Mouse (Mus musculus): ENCODE measurements around the gene Heg1. TPM values are rescaled to one million over a fixed set of nuclear protein-coding genes. Genes with fewer than 3 reads are reported as not detected.

Heg1 gene
- polyA plus RNA-seq, 1 experiment from 2014 or later = 13.3 TPM

DNA sequence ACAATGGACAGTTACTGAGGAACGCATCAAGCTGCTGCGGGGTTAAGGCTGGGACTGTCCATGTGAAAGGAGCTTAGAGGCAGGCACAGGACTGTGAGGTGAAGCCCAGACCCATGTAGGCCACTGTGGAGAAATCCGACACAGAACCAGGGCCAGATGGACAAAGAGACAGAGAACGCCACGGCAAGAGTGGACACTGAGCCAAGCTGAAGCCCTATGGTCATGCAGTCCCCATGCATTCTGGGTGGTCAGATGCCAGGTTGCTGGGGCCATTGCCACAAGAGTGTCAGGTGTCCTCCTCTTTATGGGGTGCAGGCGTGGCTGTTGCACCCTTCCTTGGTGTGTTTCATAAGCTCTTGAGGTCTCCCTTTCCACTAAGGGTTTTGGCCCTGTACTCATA is 49.7 kb downstream of the Heg1 start:
- Histone ChIP-seq H3K27ac (no peak overlapping the region), H3K4me1 (replicated peaks) (peaks cover 28% of the 10 kb centered on the region), H3K27me3 (no peaks in the 10 kb centered on the region), H3K4me3 (replicated peaks) (no peak overlapping the region), H3K36me3 (peaks cover 18% of the 10 kb centered on the region; the same call in 1 of the 2 replicates), H3K4me2 (no peak overlapping the region), H3K9me3 (no peaks in the 10 kb centered on the region), H3K9ac (replicated peaks) (no peak overlapping the region)
- 84% methylated on average over 6 of the region's 6 CpGs for WGBS
- ATAC-seq (ENCODE audit: insufficient number of reproducible peaks, insufficient read depth, low FRiP score, low TSS enrichment, low read depth) = no peak

- Histone ChIP-seq H3K9me3 (no peaks in the 10 kb centered on the region), H3K9ac (replicated peaks) (no peak overlapping the region), H3K27ac (peak overlapping the region; percentile 60; the same call in 1 of the 2 replicates), H3K36me3 (peaks cover 14% of the 10 kb centered on the region; the same call in 1 of the 2 replicates), H3K27me3 (no peaks in the 10 kb centered on the region), H3K4me1 (replicated peaks) (peaks cover 35% of the 10 kb centered on the region), H3K4me3 (replicated peaks) (no peak overlapping the region), H3K4me2 (no peak overlapping the region)
- no peak for ATAC-seq (ENCODE audit: insufficient number of reproducible peaks, insufficient read depth, low FRiP score, low TSS enrichment, low read depth)
- WGBS = 42% methylated on average over 10 of the region's 10 CpGs
Observed at GRCm38 (mm10) chr16:33734545-33734944, 50.4 kb downstream of the Heg1 start.

GRCm38 (mm10) chr16:33735238-33735637 is 51.1 kb downstream of the Heg1 start:
- no peak for ATAC-seq (ENCODE audit: insufficient number of reproducible peaks, insufficient read depth, low FRiP score, low TSS enrichment, low read depth)
- no peaks in the 10 kb centered on the region for H3K9me3 ChIP-seq
- H3K4me2 ChIP-seq = no peak overlapping the region
- H3K27me3 ChIP-seq = no peaks in the 10 kb centered on the region
- 63% methylated on average over 5 of the region's 5 CpGs for WGBS
- no peak overlapping the region for H3K4me3 ChIP-seq (replicated peaks)
- peaks cover 9% of the 10 kb centered on the region; the same call in 1 of the 2 replicates for H3K36me3 ChIP-seq
- H3K27ac ChIP-seq = no peak overlapping the region
- H3K9ac ChIP-seq (replicated peaks) = no peak overlapping the region
- H3K4me1 ChIP-seq (replicated peaks) = peaks cover 42% of the 10 kb centered on the region

GRCm38 (mm10) chr16:33735791-33736190 is 51.6 kb downstream of the Heg1 start:
- peaks cover 47% of the 10 kb centered on the region for H3K4me1 ChIP-seq (replicated peaks)

DNA sequence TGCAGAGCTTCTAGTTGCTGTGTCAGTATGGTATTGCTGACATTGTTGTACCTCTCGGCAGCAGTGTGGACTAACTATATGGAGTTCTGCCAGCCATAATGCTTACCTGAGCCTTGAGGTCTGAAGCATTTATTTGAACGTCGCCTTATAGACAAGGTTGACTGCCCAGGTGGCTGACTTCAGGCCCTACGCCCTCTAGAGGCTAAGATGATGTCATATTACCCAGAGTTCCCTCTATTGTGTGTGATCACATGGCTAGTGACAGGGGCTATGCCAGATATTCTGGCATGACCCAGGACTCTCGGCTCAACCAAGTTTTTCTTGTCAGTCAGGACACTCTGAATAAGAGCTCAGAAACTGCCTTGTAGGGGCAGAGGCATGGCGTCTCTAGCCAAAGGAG is 52.6 kb downstream of the Heg1 start:
- ATAC-seq (ENCODE audit: insufficient number of reproducible peaks, insufficient read depth, low FRiP score, low TSS enrichment, low read depth) = no peak
- Histone ChIP-seq H3K36me3 (no peaks in the 10 kb centered on the region; the same call in 1 of the 2 replicates), H3K27ac (no peak overlapping the region), H3K9me3 (no peaks in the 10 kb centered on the region), H3K4me1 (replicated peaks) (peaks cover 57% of the 10 kb centered on the region), H3K27me3 (no peaks in the 10 kb centered on the region), H3K9ac (replicated peaks) (no peak overlapping the region), H3K4me2 (no peak overlapping the region), H3K4me3 (replicated peaks) (no peak overlapping the region)
- 88% methylated on average over 6 of the region's 6 CpGs for WGBS

More at GRCm38 (mm10) chr16:33735791-33736190, 51.6 kb downstream of the Heg1 start:
- ATAC-seq (ENCODE audit: insufficient number of reproducible peaks, insufficient read depth, low FRiP score, low TSS enrichment, low read depth) = no peak
- Histone ChIP-seq H3K36me3 (peaks cover 4% of the 10 kb centered on the region; the same call in 1 of the 2 replicates), H3K9ac (replicated peaks) (no peak overlapping the region), H3K9me3 (no peaks in the 10 kb centered on the region), H3K4me2 (no peak overlapping the region), H3K27me3 (no peaks in the 10 kb centered on the region), H3K27ac (no peak overlapping the region), H3K4me3 (replicated peaks) (no peak overlapping the region)
- 69% methylated on average over 5 of the region's 5 CpGs for WGBS

GRCm38 (mm10) chr16:33738949-33739719 is 55.0 kb downstream of the Heg1 start:
- Histone ChIP-seq H3K9me3 (no peaks in the 10 kb centered on the region), H3K4me1 (replicated peaks) (peaks cover 59% of the 10 kb centered on the region), H3K36me3 (peaks cover 6% of the 10 kb centered on the region; the same call in 1 of the 2 replicates), H3K4me3 (replicated peaks) (no peak overlapping the region), H3K4me2 (no peak overlapping the region), H3K9ac (replicated peaks) (no peak overlapping the region), H3K27ac (peak overlapping the region; percentile 83), H3K27me3 (no peaks in the 10 kb centered on the region)
- ATAC-seq (ENCODE audit: insufficient number of reproducible peaks, insufficient read depth, low FRiP score, low TSS enrichment, low read depth) = peak; percentile 90
- WGBS = 29% methylated on average over 7 of the region's 7 CpGs

DNA sequence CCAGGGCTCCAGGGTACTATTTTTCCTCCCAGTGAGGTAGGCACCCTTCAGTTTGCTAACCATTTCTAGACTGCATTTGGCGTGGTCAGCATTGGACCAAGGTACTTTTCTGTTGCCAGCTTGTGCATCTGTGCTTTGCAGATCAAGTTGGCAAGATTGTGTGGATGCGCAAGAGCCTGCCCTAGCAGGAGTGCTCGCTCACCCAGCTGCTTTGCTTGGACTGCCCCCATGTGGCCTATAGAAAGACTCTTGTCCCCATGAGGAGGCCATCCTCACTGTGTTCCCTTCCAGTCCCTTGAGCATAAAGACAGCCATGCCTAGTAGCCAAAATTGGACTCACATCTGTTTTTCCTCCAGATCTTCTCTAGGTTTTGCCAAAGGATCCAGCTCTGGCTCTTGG is 55.6 kb downstream of the Heg1 start:
- peak; percentile 34; the same call in 1 of the 2 replicates for ATAC-seq (ENCODE audit: insufficient number of reproducible peaks, insufficient read depth, low FRiP score, low TSS enrichment, low read depth)
- H3K4me1 ChIP-seq (replicated peaks) = peaks cover 53% of the 10 kb centered on the region

GRCm38 (mm10) chr16:33740416-33740815 is 56.2 kb downstream of the Heg1 start:
- no peaks in the 10 kb centered on the region for H3K27me3 ChIP-seq
- no peaks in the 10 kb centered on the region for H3K9me3 ChIP-seq
- no peak overlapping the region for H3K4me2 ChIP-seq
- peaks cover 53% of the 10 kb centered on the region for H3K4me1 ChIP-seq (replicated peaks)
- peaks cover 6% of the 10 kb centered on the region; the same call in 1 of the 2 replicates for H3K36me3 ChIP-seq
- 59% methylated on average over 6 of the region's 6 CpGs for WGBS
- ATAC-seq (ENCODE audit: insufficient number of reproducible peaks, insufficient read depth, low FRiP score, low TSS enrichment, low read depth) = no peak
- no peak overlapping the region for H3K9ac ChIP-seq (replicated peaks)
- H3K4me3 ChIP-seq (replicated peaks) = no peak overlapping the region
- peak overlapping the region; percentile 83; the same call in 1 of the 2 replicates for H3K27ac ChIP-seq

More for the DNA sequence above, 55.6 kb downstream of the Heg1 start:
- peaks cover 6% of the 10 kb centered on the region; the same call in 1 of the 2 replicates for H3K36me3 ChIP-seq
- no peaks in the 10 kb centered on the region for H3K27me3 ChIP-seq
- H3K4me3 ChIP-seq (replicated peaks) = no peak overlapping the region
- 40% methylated on average over 3 of the region's 3 CpGs for WGBS
- no peaks in the 10 kb centered on the region for H3K9me3 ChIP-seq
- no peak overlapping the region for H3K9ac ChIP-seq (replicated peaks)
- peak overlapping the region; percentile 83 for H3K27ac ChIP-seq
- H3K4me2 ChIP-seq = no peak overlapping the region

GRCm38 (mm10) chr16:33741795-33742194 is 57.6 kb downstream of the Heg1 start:
- H3K4me2 ChIP-seq = no peak overlapping the region
- WGBS = 57% methylated on average over 5 of the region's 5 CpGs
- no peaks in the 10 kb centered on the region for H3K9me3 ChIP-seq
- H3K27ac ChIP-seq = 0 out of 2 replicates have a peak overlapping the region, but pooled peaks have one; percentile 5
- no peak for ATAC-seq (ENCODE audit: insufficient number of reproducible peaks, insufficient read depth, low FRiP score, low TSS enrichment, low read depth)
- no peak overlapping the region for H3K4me3 ChIP-seq (replicated peaks)
- peaks cover 6% of the 10 kb centered on the region; the same call in 1 of the 2 replicates for H3K36me3 ChIP-seq
- no peak overlapping the region for H3K9ac ChIP-seq (replicated peaks)
- H3K4me1 ChIP-seq (replicated peaks) = peaks cover 53% of the 10 kb centered on the region
- H3K27me3 ChIP-seq = no peaks in the 10 kb centered on the region

DNA sequence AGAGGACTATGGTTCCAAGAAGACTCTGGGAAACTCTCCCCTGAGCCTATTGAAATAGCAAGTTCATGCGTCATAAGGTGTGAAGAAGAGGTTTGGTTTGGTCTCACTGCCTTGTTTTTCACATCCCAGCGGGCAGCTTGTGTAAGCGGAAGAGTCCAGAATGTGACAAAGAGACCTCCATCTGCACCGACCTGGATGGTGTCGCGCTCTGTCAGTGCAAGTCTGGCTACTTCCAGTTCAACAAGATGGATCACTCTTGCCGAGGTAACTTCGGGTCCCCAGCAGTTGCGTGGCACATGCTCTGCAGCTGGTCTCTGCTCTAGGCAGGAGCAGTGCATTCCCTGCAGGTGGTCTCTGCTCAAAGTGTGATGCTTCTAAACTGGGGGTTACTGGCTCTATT is 58.1 kb downstream of the Heg1 start:
- no peak overlapping the region for H3K27ac ChIP-seq
- no peaks in the 10 kb centered on the region for H3K27me3 ChIP-seq
- H3K9me3 ChIP-seq = no peaks in the 10 kb centered on the region
- peaks cover 53% of the 10 kb centered on the region for H3K4me1 ChIP-seq (replicated peaks)
- 59% methylated on average over 9 of the region's 9 CpGs for WGBS
- H3K9ac ChIP-seq (replicated peaks) = no peak overlapping the region
- no peak overlapping the region for H3K4me2 ChIP-seq
- H3K4me3 ChIP-seq (replicated peaks) = no peak overlapping the region
- peaks cover 6% of the 10 kb centered on the region; the same call in 1 of the 2 replicates for H3K36me3 ChIP-seq
- no peak for ATAC-seq (ENCODE audit: insufficient number of reproducible peaks, insufficient read depth, low FRiP score, low TSS enrichment, low read depth)

DNA sequence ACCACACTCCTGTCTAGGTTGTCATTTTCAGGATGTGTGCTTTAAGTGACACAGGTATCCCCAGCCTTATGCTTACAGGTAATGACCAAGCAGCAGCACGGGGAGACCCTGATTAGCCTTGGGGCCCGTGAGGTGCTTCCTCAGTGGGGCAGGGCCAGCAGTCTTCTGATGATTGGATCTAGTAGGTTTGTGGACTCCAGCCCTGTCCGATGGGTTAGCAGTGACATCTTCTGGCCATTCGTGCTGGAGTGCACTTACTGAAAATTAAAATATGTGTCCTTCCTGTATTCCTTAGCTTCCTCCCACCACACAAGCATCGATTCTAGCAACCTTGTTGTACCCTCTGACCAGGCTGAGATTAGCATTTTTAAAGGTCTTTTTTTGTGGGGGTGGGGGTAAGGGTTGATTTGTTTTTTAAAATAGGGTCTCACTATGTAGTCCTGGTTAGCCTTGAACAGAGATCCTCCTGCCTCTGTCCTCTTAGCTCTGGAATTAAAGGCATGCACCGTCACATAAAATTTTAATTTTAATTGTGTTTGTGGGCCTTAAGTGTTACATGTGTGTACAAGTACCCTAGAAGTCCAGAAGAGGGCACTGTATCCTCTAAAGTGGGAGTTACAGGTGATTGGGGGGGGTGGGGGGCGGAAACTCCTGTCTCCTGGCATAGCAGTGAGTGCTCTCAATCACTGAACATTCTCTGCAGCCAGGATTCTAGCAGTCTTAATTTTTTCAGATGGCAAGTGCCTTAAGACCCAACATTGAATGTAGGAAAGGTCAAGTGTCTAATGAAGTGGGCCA is 60.7 kb downstream of the Heg1 start:
- Histone ChIP-seq H3K4me1 (replicated peaks) (peaks cover 28% of the 10 kb centered on the region), H3K9ac (replicated peaks) (no peak overlapping the region), H3K36me3 (peaks cover 9% of the 10 kb centered on the region; the same call in 1 of the 2 replicates), H3K9me3 (no peaks in the 10 kb centered on the region), H3K4me3 (replicated peaks) (no peak overlapping the region), H3K27me3 (no peaks in the 10 kb centered on the region), H3K27ac (no peak overlapping the region), H3K4me2 (no peak overlapping the region)
- WGBS = 68% methylated on average over 7 of the region's 7 CpGs
- ATAC-seq (ENCODE audit: insufficient number of reproducible peaks, insufficient read depth, low FRiP score, low TSS enrichment, low read depth) = no peak
